Mouse (Mus musculus): ENCODE data around the gene Asz1.

Gene Asz1

DNA sequence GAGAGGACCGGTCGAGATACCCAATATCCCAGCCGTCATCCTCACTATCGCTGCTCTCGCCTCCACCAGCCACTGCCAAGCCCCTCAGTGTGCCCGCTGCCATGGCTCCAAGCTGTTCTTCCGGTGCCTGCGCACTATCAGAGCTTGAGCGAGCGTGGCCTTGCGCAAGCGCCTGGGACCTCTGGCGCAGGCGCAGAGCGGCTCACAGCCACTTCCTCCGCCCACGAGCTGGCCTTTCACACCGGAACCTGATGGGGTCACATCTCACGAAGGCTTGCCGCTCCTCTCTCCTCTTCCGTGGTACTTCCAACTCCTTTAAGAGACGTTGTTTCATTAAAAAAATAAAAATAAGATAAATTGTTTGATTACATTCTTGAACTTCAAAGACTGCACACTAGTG, at the start of gene Asz1:
TSS of gene Asz1 (minus strand) at position 128 of the 400 bp plus-strand sequence.
- no peak for DNase-seq

DNA sequence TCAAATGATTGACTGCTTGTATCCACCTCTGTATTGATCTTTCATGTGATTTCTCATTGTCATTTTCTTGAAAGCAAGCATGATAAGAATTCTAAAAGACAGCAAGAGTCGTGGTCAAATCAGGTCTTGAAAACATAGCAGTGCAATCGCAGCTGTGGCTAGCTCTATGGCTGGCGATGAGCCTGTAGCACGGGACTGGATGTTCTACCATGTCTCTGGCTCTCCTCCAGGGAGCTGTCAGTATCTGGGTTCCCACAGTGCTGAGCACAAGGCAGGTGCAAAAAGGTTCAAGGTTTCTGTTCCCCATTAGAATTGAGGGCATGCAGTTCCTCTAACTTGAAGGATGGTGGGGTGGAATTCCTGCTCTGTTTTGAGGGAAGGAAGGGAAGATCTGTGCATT, 44.2 kb upstream of the Asz1 start:
- no peak for DNase-seq

DNA sequence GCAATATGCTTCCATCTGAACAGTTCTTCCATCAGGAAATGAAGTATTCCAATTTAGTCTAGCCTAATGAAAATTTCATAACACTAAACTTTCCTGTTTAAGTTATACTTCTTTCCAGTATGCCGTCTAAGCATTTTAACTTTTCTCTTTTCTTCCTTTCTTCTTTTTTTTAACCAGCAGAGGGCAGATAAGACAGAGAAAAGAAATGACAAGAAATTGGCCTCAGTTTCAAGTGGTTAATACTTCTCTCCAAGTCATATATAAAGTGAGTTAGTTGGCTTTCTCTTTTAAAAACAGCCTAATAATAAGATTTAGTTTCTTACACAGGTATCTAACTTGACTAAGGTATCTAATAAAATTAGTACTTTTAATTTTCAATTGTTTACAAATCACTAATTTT, 26.4 kb upstream of the Asz1 start:
- no peak for DNase-seq

DNA sequence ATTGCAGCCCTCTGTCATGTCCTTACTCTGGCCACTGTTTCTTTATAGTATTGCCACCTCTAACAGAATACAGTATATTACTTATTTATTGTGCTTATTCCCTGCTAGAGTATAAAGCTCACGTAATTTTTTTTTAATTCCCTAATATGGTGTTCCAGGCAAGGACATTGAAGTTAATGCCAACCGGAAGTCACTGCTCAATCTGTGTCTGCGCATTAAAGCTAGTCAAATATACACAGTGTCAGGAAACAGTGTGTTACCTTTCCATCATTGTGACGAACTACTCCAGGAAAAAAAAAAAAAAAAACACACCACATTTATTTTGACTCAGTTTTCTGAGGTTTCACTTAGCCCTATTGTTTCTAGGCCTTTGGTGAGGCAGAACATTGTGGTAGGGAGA, 19.2 kb upstream of the Asz1 start:
- no peak for DNase-seq

DNA sequence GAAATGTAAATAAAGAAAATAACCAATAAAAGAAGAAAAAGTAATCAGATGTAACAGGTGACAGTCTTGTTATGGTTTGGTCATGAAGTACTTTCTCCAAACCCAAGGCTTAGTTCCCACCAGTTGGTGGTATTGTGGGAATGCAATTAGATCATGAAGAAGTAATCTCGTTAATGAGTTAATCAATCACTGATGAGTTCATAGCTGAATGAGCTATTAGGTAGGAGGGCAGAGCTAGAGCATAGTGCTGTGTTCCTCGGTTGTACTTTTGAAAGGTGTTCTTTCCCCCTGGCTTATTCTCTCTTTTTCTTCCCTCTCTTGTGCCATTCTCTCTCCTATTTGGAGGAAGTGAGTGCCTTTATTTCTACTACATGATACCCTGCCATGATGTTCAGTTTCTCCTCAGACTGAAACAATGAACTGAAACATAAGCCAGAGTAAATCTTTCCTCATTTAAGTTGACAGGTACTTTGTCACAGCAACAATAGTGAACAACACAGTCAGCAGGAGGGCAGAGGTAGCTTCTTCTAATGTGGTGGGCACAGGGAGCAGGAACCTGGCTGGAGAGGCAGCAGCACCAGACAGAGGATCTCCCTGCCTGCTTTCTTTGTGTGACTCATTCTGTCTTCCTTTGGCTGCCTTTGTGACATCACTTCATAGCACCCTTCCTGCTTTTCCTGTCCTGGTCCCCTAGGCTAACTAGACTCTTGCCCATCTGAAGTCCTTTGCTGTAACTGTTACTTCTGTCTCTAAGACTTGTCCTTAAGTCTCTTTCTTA, 18.5 kb upstream of the Asz1 start:
- no peak for DNase-seq

DNA sequence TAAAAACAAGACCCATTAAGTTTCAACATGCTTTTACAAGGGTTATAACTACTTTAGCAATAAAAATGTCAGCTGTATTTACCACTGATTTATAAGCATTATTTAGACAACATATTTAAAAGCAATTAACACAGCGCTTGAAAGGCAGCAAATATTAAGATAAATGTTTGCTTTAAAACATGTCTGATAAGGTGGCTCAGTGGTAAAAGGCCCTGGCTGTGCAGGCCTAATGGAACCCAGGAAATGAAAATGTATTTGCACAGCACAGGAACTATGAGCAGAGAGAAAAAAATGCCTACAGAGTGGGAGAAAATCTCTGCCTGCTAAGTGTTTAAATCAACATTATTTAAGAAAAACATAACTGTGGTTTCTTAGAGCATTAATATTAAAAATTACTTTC, 12.0 kb downstream of the Asz1 start:
- DNase-seq: no peak

DNA sequence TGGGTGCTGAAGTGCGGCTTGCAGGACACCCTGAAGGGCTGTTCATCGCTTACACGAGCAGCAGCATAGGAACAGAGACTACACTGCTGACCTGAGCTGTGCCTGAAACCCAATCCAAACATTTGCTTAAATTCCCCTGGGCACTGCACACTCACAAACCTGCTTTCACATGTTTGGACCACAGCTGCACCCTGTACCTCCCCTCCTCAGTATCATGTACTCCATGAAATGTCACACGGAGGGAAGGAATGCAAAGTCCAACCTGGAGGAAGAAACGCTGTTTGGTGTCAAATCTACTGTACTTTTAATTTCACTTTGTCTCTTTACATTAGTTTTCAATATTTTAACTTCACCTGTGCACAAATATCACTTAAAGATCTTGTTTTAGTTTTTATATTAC, 19.8 kb downstream of the Asz1 start:
- DNase-seq: no peak

DNA sequence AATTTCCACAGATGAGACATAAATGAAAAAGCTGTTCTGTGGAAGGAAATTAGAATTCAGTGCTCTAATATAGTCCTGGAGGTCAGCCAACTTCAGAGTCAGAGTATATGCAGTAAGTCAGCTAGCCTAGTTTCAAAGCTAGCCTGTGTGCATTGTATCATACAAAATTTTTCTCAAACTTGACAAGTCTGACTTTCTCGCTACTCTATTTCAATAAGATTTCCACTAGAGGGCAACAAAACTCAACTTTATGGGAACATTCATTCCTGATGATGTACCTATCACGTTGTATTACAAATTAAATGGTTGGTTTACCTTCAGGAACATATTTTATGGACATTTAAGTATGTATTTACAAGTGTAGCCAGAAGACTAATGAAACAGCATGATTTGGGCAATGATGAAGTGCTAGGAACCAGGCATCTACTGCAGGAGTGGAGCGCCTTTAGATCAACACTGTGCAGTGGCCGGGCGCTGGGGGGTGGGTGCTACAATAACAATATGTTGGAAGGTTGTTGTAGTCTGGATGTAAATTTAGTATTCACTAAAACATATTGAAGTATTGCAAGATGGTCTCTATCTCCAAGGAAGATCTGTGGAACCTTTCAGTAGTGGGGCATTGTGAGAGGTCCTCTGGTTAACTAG, 21.6 kb downstream of the Asz1 start:
- no peak for DNase-seq

DNA sequence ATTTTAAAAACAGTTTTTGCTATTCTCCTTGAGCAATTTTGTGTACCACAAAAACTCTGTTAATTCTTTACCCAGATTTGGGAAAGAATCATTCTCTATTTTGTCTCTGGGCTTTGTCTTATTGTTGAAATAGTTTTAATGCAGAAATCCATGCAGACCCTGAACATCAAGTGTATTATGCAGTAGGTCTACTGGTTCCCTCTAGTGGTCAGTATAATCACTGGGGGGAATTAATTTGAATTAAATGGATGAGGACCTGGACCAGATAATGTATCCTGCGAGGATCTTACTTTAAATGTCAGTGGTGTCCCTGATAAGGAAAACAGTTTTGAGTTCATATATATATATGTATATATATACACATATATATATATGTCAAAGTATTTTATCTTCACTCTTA, 30.2 kb downstream of the Asz1 start:
- DNase-seq: no peak

DNA sequence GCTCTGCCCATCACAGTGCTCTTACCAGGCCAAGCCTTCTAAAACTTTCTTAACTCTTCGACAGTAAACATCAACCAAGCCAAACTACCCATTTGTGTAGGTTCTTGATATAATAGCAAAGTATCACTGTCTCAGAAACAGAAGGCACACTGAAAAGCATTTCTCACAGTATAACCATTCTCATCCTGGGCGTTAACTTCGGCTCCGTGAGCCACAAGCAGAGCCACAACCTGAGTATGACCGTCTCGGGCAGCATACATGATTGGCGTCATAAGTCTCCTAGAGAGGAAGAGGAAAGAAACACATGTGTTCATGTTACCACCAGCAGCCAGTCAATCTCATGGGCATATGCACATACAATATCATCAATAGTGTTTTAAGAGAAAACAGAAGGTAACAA, 31.9 kb downstream of the Asz1 start:
- no peak for DNase-seq

DNA sequence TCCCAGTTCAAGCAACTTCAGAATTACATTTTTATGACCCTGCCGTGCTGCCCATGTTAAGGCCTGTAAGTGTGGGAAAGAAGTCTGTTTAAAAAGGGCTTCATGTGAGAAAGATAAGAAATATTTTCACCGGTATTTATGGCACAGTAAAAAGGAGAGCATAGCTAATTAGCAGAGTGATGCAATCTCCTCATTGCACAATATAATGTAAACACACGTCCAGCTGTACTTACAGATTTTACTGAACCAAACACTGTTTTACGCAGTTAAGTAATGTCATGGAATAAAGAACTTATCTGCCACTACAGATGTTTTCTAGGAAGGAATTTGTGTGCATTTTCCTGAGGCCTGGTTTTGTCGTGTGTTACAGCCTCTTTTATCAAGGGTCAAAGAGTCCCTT, 32.3 kb downstream of the Asz1 start:
- no peak for DNase-seq

DNA sequence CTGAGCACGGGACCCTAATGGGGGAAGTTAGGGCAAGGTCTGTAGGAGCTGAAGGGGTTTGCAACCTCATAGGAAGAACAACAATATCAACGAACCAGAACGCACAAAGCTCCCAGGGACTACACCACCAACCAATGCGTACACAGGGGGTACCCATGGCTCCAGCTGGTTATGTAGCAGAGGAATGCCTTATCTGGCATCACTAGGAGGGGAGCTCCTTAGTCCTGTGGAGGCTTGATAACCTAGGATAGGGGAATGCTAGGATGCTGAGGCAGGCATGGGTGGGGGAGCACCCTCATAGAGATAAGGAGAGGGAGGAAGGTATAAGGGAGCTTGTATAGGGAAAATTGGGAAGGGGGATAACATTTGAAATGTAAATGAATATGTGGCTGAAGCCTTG, 51.0 kb downstream of the Asz1 start:
- DNase-seq: no peak

DNA sequence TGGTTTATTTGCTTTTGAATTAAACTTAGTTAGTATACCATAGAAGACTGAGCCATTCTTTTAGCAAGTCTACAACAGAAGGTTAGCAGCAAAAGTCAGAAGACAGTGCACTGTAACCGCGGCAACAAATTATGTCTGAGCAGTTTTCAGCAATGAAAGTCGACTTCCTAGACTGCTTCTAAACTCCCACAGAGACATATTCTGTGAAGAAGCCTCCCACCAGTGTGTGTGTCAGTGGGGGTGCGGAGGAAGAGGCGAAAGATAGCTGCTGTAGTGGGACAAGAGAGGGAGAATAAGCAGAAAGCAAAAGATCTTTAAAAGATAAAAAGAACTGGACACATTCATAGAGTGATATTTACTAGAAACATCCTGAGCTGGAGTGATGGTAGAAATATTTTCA, 57.2 kb downstream of the Asz1 start:
- DNase-seq: no peak

DNA sequence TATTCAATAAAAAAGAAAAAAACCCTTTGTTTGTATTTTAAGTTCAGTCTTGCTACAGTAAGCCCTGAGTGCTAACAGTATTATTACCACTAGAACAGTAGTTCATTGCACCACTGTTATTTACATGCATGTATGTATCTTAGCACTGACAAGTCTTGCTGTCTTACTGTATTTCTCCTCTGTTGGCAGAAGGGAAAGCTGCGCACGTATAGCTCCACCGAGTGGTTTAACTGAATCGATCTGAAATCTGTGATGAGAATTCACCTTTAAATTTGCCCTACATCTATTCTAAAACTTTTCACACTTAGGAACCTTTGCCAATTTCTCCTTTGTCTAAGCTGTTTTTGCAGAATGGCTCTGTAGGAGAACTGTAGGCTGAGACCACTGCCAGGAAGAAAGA, 64.6 kb downstream of the Asz1 start:
- DNase-seq: no peak

DNA sequence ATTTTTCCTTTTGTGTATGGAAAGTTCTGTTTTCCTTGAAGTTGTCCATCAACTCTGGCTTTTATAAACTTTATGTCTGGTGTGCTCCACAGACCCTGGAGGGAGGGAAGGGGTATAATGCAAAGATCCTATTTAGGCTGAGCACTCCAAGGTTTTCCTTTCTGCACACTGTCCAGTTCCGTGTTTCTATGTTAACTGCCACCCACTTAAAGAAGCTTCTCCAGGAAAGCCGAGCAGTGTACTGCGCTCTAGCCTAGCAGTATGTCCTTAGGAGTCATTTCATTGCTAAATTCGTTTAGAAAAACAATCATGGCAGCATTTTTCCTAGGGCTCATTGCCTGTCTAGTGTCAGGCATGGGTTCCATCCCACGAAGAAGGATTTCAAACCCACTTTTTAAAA, 65.7 kb downstream of the Asz1 start:
- no peak for DNase-seq

DNA sequence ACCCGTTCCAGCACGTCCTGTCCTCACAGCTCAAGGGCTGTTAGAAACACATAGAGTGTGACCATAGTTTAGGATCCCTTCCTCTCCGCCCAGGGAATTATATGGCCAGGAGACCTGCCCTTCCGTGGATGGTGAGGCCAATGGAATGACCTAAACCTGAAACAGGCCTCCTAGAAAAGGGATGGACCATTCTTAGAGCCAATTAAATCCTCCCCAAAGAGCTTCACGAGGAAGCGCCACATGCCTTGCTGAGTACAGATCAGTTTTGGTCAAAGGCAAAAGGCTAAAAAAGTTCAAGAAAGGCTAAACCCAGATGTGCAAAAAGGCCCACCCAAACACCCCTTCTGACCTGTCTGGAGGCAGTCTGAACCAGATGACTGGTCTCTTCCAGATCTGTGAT, 76.6 kb downstream of the Asz1 start:
- no peak for DNase-seq

DNA sequence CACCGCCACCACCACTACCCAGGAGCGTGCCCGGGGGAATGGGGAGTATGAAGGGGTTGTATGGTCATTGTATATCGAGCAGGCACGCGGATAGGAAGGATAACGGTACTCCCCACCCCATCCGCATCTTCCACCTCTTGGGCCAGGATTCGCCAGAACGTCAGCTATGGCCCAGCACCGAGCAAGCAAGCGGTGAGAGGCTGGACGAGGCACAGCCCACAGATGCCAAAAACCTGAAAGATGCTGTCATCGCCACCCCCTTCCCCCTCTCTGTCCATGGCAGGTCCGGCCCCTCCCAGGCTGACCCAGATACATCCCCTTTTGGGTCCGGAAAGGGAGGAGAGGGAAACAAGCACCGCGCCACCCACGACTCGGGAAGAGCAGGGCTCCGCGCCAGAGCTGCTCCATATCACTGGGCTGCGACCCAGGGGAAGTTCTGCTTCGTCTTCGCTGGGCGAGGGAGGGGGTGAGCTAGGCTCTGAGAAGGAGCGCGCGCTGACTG, 77.3 kb downstream of the Asz1 start:
- no peak for DNase-seq

DNA sequence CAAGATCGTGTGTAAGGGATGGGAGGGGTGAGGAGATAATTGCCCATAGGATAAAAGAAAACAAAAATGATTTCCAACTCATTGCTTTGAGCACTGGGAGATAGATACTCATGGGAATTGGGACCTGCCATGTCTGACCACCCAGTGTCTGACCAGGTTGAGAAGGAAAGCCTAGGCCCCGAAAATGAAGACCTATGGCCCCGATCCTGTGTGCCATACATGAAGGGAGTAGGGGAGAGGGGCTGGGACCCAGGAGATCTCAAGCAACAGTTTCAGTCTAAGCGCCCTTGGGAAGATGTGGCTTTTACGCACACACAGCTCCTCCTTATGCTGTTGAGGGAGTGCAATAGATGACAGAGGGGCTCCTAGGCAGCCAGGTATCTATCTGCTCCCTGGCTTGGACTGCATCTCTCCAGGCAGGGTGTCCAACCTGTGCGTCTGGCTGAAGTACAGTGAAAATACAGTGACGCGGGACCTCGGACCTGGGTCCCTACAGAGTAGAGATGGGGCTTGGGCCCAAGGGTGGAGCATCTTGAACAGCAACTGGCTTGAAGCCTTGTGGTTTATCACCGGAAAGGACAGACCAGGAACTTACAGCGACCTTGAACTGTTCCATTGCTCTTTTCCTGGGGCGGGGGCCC, 77.9 kb downstream of the Asz1 start:
- no peak for DNase-seq

DNA sequence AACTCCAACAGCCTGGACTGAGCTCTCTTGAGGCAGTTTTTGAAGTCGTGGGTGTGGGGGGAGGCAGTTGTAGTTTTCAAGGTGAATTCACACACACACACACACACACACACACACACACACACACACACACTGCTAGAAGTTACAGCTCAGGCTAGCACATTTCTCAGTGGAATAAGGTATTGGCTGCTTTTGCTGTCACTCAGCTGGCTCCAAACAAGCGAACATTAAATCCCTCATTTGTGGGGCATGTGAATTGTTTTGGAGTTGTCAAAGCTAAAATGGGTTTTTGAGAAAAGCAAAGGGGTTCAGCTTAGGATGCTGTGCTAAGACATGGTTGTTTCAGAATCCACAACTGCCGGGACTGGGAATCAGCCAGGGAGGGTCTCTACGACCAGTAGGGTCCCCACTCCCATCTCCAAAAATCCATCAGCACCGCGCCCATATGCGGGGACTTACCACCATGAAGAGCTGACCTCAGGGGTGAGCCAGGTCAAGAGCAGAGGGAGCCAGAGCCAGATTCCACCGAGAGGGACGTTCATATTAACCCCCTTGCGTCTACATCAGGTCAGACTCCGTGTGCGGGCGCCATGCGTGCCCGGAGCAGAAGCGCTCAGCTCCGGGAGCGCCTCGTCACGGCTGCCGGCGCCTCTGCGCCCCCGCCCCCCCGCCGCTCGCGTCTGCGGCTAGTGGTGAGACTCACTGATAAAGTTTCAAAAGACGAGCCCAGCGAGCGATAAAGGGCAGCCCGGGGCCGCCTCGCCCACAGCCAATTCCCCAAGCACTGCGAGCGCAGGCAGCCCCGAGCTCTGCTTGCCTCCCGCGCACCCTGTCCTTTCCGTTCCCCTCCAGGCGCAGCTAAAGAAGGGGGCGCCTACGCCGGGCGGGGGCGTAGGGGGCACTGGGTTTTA, 78.9 kb downstream of the Asz1 start, which contains the start of gene Wnt2:
TSS of gene Wnt2 (minus strand) at position 840 of the 911 bp plus-strand sequence.
- no peak for DNase-seq

DNA sequence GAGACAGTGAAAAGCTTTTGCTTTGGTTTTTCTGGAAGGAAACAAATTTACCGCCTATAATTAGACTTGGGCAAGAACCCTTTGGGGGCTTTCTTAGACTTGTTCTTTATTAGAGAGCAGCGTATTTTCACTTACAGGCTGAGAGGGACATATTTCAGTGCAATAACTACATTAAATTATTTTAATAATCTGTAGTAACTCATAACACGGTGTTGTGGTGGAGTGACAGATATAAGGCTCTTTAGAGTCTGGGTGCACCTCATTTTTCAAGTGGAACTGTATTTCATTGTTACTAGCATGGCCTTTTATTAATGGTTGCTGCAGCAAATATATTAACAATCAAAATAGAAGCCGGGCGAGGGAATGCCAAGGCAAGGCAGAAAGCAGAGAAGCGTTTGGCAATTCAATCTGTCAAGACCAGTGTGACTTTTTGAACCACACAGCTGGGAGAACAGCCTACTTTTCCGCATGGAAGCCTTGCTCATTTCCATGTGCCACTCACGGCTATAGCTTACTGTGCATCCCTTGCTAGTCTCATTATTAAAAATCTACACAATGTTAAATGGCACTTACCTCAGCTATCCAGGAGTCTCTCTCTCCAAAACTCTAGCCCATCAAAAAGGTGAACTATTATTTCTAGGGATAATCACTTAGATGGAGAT, 84.6 kb downstream of the Asz1 start:
- DNase-seq: no peak

DNA sequence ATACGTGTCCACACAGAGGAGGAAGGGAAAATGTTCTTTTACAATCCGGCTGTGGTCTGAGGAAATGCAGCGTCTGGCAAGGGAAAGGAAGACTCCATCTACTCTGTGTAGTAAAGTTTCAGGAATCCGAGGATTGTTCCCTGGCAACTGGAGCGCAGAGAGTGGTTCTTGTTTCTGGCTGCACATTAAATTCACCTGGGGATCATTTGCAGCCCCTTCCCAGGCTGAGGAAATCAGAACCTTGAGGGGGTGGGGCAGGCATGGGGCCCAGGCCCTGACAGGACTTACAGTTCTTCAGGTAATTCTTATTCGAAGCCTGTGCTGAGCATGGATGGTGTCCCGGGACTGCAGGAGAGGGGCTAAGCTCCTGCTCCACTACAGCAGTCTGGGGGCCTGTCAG, 95.5 kb downstream of the Asz1 start:
- DNase-seq: no peak

DNA sequence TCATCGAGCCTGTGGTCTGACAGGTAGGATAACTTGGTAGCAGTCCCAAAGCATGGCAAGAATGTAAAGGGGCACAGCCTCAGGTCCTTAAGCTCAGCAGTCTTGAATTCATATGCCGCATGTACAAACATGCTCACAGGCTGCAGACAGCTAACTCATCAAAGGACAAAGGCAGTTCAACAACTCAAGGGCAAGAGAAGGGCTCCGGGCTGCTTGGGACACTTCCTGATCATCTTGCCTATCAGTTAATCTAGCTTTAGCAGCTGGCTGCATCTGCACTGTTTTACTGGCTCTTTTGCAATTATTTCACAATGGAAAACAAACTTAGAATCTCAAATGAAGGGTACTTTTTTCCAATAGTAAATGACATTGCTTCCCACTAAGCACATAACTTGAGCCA, 101.5 kb downstream of the Asz1 start:
- DNase-seq: no peak

Measured in thymus, postnatal 4 days (tissue).